Mouse (Mus musculus): ENCODE measurements at regions not wholly inside any gene's neighbourhood (a gene's known extent, or its start where the extent isn't known, plus 50 kb on each side); places are given as distances from the start of the nearest gene placed in this dataset.
A peak's percentile ranks its signal among the peaks of the same experiment; 100 is the strongest.

DNA sequence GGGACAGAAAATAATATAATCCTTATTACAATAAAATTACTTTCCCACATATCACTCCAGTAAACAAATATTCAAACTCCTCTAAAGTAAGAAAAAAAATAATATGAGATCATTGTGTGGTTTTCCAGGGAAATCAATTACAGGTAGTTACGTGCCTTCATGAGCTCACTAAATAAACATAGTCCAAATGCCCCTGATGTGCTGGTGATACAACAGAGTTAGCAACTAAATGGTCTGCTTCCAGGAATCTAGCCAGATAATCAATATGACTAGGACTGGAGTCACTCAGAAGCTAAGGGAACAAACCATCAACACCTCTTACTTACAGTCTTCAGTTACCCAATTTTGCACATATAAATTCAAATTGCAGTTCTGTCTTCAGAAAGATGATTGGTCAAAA, 267.2 kb downstream of the Basp1 start:
- Histone ChIP-seq H3K27ac (no peak overlapping the region), H3K27me3 (no peaks in the 10 kb centered on the region), H3K4me1 (0 out of 2 replicates have a peak, but pooled peaks cover under 1% of the 10 kb centered on the region), H3K9me3 (replicated peaks) (no peaks in the 10 kb centered on the region), H3K36me3 (ENCODE audit: poor library complexity, severe bottlenecking) (no peaks in the 10 kb centered on the region), H3K4me3 (no peak overlapping the region), H3K4me2 (no peak overlapping the region), H3K9ac (no peak overlapping the region)
- 88% methylated on average over 1 of the region's 1 CpGs for WGBS
- no peak for ATAC-seq

DNA sequence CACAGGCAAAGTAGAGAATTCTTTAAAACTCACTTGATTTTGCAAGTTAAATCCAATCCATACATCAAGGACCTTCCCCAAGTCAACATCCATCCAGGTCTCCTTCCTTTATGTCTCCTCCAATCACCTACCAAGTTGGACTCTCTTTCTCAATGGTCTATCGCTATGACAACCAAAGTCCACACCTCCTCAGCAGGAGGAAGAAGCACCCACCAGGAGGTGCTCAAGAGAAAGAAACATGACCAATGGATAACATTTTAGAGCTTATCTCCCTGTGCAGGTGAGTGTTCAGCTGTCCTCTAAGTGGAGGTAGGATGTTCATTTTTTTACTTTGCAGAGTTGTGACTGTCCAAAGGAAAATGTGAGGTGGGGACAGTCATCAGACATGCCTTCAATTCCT, 269.3 kb downstream of the Basp1 start:
- Histone ChIP-seq H3K9me3 (replicated peaks) (no peaks in the 10 kb centered on the region), H3K27me3 (no peaks in the 10 kb centered on the region), H3K9ac (no peak overlapping the region), H3K4me3 (no peak overlapping the region), H3K4me2 (no peak overlapping the region), H3K4me1 (peaks cover 7% of the 10 kb centered on the region; the same call in 1 of the 2 replicates), H3K36me3 (ENCODE audit: poor library complexity, severe bottlenecking) (no peaks in the 10 kb centered on the region), H3K27ac (no peak overlapping the region)
- no peak for ATAC-seq
- 86% methylated on average over 1 of the region's 1 CpGs for WGBS

DNA sequence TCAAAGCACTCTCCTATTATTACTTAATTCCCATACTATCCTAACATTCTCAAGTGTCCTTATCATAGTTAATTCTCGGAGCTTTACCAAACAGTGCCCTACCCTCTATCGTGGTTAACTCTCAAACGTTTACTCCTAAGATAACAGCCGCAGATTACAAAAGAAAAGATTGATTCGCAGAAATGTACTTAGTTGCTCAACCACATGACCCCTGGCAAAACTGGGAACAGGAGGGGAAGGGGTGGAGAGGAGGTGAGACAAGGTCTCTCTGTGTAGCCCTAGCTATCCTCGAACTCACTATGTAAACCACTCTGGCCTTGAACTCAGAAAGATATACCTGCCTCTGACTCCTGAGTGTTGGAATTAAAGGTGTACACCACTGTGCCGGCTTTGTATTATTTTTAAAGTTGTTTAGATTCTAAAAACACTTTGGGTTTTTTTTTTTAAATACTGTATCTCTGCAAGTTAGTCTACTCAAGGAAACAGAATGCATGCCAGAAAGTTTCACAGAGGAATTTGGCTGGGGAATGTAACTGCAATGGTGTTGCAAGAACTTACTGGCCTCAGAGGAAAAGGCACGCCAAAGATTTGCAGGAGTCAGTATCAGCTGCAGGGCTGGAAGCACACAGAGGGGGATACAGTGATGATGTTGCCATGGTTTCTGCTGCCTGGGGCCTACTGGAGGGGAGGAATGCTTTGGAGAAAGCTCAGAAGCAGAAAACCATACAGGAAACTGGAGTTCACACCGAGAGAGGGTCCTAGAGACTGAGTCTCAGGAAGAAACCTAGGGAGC, 273.0 kb downstream of the Basp1 start:
- Histone ChIP-seq H3K4me1 (peaks cover 16% of the 10 kb centered on the region; the same call in 1 of the 2 replicates), H3K27me3 (no peaks in the 10 kb centered on the region), H3K4me2 (no peak overlapping the region), H3K9me3 (replicated peaks) (no peaks in the 10 kb centered on the region), H3K27ac (no peak overlapping the region), H3K4me3 (no peak overlapping the region), H3K9ac (no peak overlapping the region), H3K36me3 (ENCODE audit: poor library complexity, severe bottlenecking) (no peaks in the 10 kb centered on the region)
- ATAC-seq = peak; percentile 41; the same call in 1 of the 2 replicates
- 75% methylated on average over 9 of the region's 9 CpGs for WGBS

DNA sequence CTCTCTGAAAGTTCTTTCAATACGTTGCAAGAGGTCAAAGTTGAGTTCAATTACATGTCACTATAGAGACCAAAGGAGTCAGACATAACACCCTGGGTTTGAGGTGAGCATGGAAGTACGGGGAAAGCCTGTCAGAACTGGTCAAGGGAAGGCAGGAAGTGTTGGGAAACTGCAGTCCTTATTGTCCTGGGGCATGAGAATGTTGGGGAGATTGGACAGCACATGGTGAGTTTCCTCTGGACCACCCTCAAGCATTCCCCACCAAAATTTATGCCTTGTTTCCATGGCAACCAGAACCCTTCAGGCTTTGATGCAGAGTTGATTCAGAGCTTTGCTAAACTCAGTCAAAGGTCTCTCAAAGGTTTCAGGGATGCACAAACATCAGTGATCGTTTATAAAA, 276.5 kb downstream of the Basp1 start:
- H3K9ac ChIP-seq = no peak overlapping the region
- H3K4me3 ChIP-seq = no peak overlapping the region
- no peak overlapping the region for H3K27ac ChIP-seq
- H3K4me2 ChIP-seq = no peak overlapping the region
- H3K36me3 ChIP-seq (ENCODE audit: poor library complexity, severe bottlenecking) = no peaks in the 10 kb centered on the region
- peaks cover 16% of the 10 kb centered on the region; the same call in 1 of the 2 replicates for H3K4me1 ChIP-seq
- no peaks in the 10 kb centered on the region for H3K9me3 ChIP-seq (replicated peaks)
- WGBS = 19% methylated on average over 3 of the region's 3 CpGs
- no peaks in the 10 kb centered on the region for H3K27me3 ChIP-seq
- ATAC-seq = 0 out of 2 replicates have a peak, but pooled peaks have one; percentile 24

DNA sequence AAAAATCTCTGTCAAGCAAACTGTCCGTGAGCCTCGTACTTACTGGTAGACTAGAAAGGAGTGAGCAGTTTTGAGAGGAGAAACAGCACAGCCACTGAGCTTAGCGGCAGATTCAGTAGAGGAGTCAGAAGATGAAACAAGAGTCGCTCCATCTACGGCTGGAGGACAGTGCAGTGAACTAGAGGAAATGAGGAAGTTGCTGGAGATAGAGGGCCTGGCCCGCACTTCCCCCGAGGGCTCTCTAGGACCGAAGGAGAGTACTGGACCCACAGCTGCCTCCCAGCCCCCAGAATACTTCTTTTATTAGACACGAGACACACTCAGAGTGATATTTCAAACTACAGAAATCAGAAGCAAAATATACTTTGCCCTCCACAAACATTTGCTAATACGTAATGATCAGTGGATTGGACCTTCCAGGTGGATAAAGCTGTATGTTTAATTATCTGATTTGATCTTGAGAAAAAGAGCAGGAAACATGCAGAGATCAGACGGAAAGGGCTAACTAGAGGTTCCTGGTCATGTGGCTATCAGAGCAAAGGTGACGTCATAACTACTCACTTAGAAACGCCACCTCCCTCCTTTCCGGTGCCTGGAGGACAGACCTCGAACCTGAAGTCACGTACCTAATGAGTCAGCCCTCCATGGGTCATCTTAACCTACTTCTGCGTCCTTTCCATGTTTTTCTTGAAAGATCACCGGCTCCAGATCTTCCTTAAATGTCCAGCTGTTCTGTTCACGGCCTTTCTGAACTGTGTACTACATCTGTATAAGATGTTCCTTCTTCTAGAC, 277.9 kb downstream of the Basp1 start:
- H3K27ac ChIP-seq = no peak overlapping the region
- no peak overlapping the region for H3K4me2 ChIP-seq
- H3K4me3 ChIP-seq = no peak overlapping the region
- H3K4me1 ChIP-seq = 0 out of 2 replicates have a peak, but pooled peaks cover 9% of the 10 kb centered on the region
- ATAC-seq = no peak
- no peaks in the 10 kb centered on the region for H3K9me3 ChIP-seq (replicated peaks)
- no peaks in the 10 kb centered on the region for H3K36me3 ChIP-seq (ENCODE audit: poor library complexity, severe bottlenecking)
- H3K9ac ChIP-seq = no peak overlapping the region
- WGBS = 88% methylated on average over 19 of the region's 19 CpGs
- H3K27me3 ChIP-seq = no peaks in the 10 kb centered on the region

DNA sequence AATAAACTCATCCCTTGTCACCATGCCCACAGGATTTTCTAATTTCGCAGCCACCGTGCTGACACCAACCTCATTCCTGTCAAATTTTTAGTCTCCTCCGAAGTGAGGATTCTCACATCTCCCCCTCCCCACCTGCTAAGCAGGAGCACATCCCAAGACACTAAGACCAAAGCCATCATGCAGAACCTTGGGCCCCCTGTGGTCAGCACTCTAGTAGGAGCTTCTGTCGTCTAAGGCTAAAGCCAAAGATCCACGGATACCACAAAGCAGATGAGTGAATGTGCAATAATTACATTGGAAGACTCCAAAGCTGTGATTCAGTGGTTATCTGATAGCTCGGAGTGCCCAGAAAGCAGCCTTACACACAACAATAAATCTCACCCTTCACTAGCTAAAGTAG, 283.5 kb downstream of the Basp1 start:
- H3K36me3 ChIP-seq (ENCODE audit: poor library complexity, severe bottlenecking) = no peaks in the 10 kb centered on the region
- H3K4me3 ChIP-seq = no peak overlapping the region
- 73% methylated on average over 6 of the region's 6 CpGs for WGBS
- H3K9me3 ChIP-seq (replicated peaks) = no peaks in the 10 kb centered on the region
- H3K27me3 ChIP-seq = no peaks in the 10 kb centered on the region
- no peaks in the 10 kb centered on the region for H3K4me1 ChIP-seq
- no peak overlapping the region for H3K27ac ChIP-seq
- ATAC-seq = no peak
- no peak overlapping the region for H3K4me2 ChIP-seq
- H3K9ac ChIP-seq = no peak overlapping the region

DNA sequence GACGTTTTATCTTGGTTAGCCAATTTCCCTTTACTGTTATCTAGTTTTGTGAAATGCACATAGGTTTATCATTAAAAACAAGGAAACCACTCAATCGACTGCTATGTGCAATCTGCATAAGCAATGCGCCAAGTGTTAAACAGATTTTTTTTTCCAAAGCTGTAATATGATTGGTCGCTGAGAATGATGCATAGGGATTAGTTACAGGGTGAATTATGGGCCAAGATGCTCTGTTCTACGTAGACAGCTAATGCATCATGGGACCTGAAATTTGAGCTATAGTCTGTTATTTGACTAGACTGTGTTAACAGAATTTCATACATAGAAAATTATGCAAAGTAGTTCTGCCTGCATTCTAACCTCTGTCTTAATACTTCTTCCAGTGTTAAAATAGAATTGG, 284.0 kb downstream of the Basp1 start:
- Histone ChIP-seq H3K4me2 (no peak overlapping the region), H3K36me3 (ENCODE audit: poor library complexity, severe bottlenecking) (no peaks in the 10 kb centered on the region), H3K27ac (no peak overlapping the region), H3K9ac (no peak overlapping the region), H3K27me3 (no peaks in the 10 kb centered on the region), H3K4me3 (no peak overlapping the region), H3K4me1 (no peaks in the 10 kb centered on the region), H3K9me3 (replicated peaks) (no peaks in the 10 kb centered on the region)
- WGBS = 68% methylated on average over 5 of the region's 5 CpGs
- peak; percentile 78 for ATAC-seq

DNA sequence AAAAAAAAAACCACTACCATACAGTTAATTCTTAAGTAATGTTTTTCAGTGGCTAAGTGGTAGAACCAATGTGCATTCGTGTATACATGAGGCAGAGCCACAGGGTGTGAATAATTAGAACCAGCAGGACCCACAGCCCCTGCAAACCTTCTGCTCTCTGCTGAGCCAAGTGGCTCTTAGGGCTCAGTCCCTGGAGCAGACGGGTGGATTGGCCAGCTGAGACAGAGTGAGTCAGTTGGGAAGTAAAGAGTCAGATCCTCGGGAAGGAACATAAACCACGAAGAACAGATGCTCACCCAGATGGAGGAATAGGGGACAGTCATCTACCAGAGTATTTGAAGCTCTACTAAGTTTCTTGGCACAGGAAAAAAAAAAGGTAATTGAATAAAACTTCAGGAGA, 293.1 kb downstream of the Basp1 start:
- H3K9ac ChIP-seq = no peak overlapping the region
- H3K27me3 ChIP-seq = no peaks in the 10 kb centered on the region
- 55% methylated on average over 4 of the region's 4 CpGs for WGBS
- H3K4me1 ChIP-seq = no peaks in the 10 kb centered on the region
- peak; percentile 53; the same call in 1 of the 2 replicates for ATAC-seq
- no peaks in the 10 kb centered on the region for H3K36me3 ChIP-seq (ENCODE audit: poor library complexity, severe bottlenecking)
- no peaks in the 10 kb centered on the region for H3K9me3 ChIP-seq (replicated peaks)
- no peak overlapping the region for H3K4me3 ChIP-seq
- no peak overlapping the region for H3K27ac ChIP-seq
- H3K4me2 ChIP-seq = no peak overlapping the region

DNA sequence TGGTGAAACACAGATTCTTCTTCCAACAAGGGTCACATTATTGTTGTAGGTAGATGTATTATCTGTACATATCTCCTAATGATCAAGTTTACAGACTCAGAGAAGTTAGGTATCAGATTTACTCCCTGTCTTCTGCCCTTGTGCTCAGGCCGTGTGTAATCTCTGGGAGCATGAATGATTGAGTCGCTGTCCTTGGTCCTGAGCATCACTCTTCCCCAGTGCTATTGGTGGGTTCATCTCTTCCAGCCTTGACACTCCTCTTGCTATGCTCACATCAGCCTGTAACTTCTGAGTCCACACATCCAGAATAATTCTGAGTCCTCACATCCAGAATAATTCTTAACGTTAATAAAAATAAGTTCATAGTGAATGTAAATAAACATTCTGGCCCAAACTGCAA, 295.6 kb downstream of the Basp1 start:
- H3K9me3 ChIP-seq (replicated peaks) = no peaks in the 10 kb centered on the region
- no peak overlapping the region for H3K27ac ChIP-seq
- H3K9ac ChIP-seq = no peak overlapping the region
- no peaks in the 10 kb centered on the region for H3K4me1 ChIP-seq
- 39% methylated on average over 3 of the region's 3 CpGs for WGBS
- H3K4me2 ChIP-seq = no peak overlapping the region
- no peak overlapping the region for H3K4me3 ChIP-seq
- H3K27me3 ChIP-seq = no peaks in the 10 kb centered on the region
- no peaks in the 10 kb centered on the region for H3K36me3 ChIP-seq (ENCODE audit: poor library complexity, severe bottlenecking)
- no peak for ATAC-seq

DNA sequence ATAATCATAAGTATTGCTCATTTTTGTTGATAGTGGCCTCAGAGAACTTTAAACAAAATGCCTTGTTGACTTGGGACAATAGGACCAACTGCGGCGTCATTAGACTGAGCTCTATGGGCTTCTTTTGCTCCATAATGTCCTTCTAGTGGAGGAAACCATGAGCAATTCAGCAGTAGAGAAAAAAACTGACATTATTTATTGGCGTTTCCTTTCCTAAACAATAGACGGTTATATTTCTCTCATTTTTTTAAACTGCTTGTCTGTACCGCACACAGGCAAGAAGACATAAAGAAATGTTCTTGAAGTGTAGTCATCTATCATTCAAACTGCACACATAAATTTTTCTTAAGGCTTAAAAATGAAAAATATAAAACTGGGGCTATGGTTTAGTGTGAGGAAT, 310.8 kb downstream of the Basp1 start:
- no peak overlapping the region for H3K27ac ChIP-seq
- H3K4me3 ChIP-seq = no peak overlapping the region
- no peaks in the 10 kb centered on the region for H3K36me3 ChIP-seq (ENCODE audit: poor library complexity, severe bottlenecking)
- no peak overlapping the region for H3K9ac ChIP-seq
- no peaks in the 10 kb centered on the region for H3K27me3 ChIP-seq
- no peak for ATAC-seq
- 93% methylated on average over 5 of the region's 5 CpGs for WGBS
- H3K4me2 ChIP-seq = no peak overlapping the region
- H3K4me1 ChIP-seq = no peaks in the 10 kb centered on the region
- H3K9me3 ChIP-seq (replicated peaks) = no peaks in the 10 kb centered on the region

DNA sequence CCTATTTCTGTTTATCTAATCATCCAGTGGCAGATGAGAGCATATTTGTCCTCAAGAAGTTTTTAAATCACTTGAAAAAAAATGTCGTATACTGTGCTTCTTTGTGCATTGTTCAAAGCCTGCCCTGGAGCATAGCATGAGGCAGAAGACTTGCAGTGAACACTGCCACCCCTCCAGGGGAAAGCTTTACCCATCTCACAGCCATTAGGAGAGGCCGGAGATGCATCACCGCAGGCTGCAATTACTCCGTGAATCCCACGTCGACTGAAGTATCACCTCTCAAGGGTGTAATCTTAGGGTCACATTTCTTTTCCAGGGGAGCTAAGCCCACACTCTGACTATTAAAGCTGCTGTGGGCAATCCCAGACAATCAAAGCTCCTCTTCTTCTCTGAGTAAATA, 319.8 kb downstream of the Basp1 start:
- no peaks in the 10 kb centered on the region for H3K36me3 ChIP-seq (ENCODE audit: poor library complexity, severe bottlenecking)
- ATAC-seq = no peak
- no peak overlapping the region for H3K4me3 ChIP-seq
- H3K9ac ChIP-seq = no peak overlapping the region
- no peak overlapping the region for H3K27ac ChIP-seq
- no peaks in the 10 kb centered on the region for H3K9me3 ChIP-seq (replicated peaks)
- H3K4me2 ChIP-seq = no peak overlapping the region
- H3K27me3 ChIP-seq = no peaks in the 10 kb centered on the region
- WGBS = 41% methylated on average over 6 of the region's 6 CpGs
- no peaks in the 10 kb centered on the region for H3K4me1 ChIP-seq

DNA sequence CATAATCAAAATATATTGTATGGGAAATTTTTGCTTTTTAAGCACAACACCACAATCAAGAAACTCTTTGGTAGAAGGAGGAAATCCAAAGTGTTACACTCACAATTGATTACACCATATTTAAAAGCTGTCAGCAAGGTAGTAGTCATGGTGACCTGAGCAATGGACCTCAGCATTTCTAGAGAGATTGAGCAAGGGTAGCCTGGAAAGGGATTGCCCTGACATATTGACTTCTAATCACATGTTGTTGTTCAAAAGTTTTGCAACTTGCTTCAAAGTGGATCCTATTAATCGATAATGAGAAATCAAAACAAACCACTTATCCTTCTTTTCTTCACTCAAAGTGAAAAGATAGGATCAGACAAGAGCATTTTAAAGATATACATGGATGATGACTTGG, 343.9 kb downstream of the Basp1 start:
- Histone ChIP-seq H3K9me3 (replicated peaks) (no peaks in the 10 kb centered on the region), H3K9ac (no peak overlapping the region), H3K4me1 (no peaks in the 10 kb centered on the region), H3K36me3 (ENCODE audit: poor library complexity, severe bottlenecking) (no peaks in the 10 kb centered on the region), H3K4me2 (no peak overlapping the region), H3K27ac (no peak overlapping the region), H3K4me3 (no peak overlapping the region), H3K27me3 (no peaks in the 10 kb centered on the region)
- no peak for ATAC-seq
- 98% methylated on average over 1 of the region's 1 CpGs for WGBS
